Mouse (Mus musculus) lung, adult 18-20 months (tissue): ENCODE measurements around the gene Vmn2r120.
"Not testable (repeated sequence)": the region's sequence is repeated elsewhere in the genome, so short reads cannot be mapped to it uniquely, and the experiment has no call there.

ENCODE experiments used
- DNase-seq, 2 experiments: peaks; one replicate each; pipeline ENCODE4 v3.0.0; 2022; ENCODE audit warnings: mixed read lengths in 2 of 2

Vmn2r120 gene

GRCm38 (mm10) chr17:57545405-57545804, at the start of gene Vmn2r120:
Gene Vmn2r120 (minus strand): TSS chr17:57545505.
- DNase-seq = no peak

GRCm38 (mm10) chr17:57587273-57587672, 42.0 kb upstream of the Vmn2r120 start:
- not testable (repeated sequence) for DNase-seq

GRCm38 (mm10) chr17:57574075-57574705, 28.9 kb upstream of the Vmn2r120 start:
- DNase-seq = peak in 1 of 2 experiments; percentile 9
